Mouse (Mus musculus) adrenal gland, adult 2 months (tissue): ENCODE results near the gene Smpd4. TPM values are rescaled to one million over a fixed set of nuclear protein-coding genes. Genes with fewer than 3 reads are reported as not detected.
"Not testable (repeated sequence)": the region's sequence is repeated elsewhere in the genome, so short reads cannot be mapped to it uniquely, and the experiment has no call there.

Experiments
- DNase-seq: peaks from one replicate; pipeline ENCODE4 v3.0.0; 2021
- long read RNA-seq: library from polyadenylated mRNA; stranded (forward); transcript quantifications from one replicate; pipeline ENCODE4 v2.0.0, GENCODE M21; 2021
- polyA plus RNA-seq: library from polyadenylated mRNA; depleted of rRNA; stranded (reverse); fragments of >200 nt; gene quantifications from 2 replicates; pipeline ENCODE4 v1.2.3, GENCODE M21; 2012; rRNA removed
- total RNA-seq, 2 experiments: library from RNA; stranded (reverse); gene quantifications; 2 replicates each; pipeline ENCODE4 v1.2.3; 2021

The Smpd4 gene
- total RNA-seq (10 to 100 TPM; 26.6 to 35.2 TPM), polyA plus RNA-seq (77.3 and 102 TPM in 2 replicates)
- long read RNA-seq, full-length matches to known transcripts, result 7 of 12 reads
- long read RNA-seq, partial matches to known transcripts, result 3 of 12 reads
- long read RNA-seq, other reads (novel, unspliced or antisense), result 2 of 12 reads

- peak; percentile 94 for DNase-seq
Observed at GRCm38 (mm10) chr16:17619198-17620105, at the start of gene Smpd4. Gene Smpd4, plus strand, starts transcription at chr16:17619354.

- DNase-seq, result peak; percentile 71
Observed at GRCm38 (mm10) chr16:17575870-17576824, 43.0 kb upstream of the Smpd4 start.

GRCm38 (mm10) chr16:17576825-17577215 is 42.3 kb upstream of the Smpd4 start:
- no peak for DNase-seq

GRCm38 (mm10) chr16:17583064-17583463 is 36.1 kb upstream of the Smpd4 start, which contains the start of gene Slc7a4:
Gene Slc7a4, minus strand, starts transcription at chr16:17583214.
- DNase-seq, result no peak

- DNase-seq, result peak; percentile 34
Observed at GRCm38 (mm10) chr16:17584555-17584954, 34.6 kb upstream of the Smpd4 start.

GRCm38 (mm10) chr16:17590731-17591130 is 28.4 kb upstream of the Smpd4 start:
- no peak for DNase-seq

GRCm38 (mm10) chr16:17600944-17601562 is 18.1 kb upstream of the Smpd4 start:
- DNase-seq, result no peak

- no peak for DNase-seq
Observed at GRCm38 (mm10) chr16:17604941-17605340, 14.2 kb upstream of the Smpd4 start.

GRCm38 (mm10) chr16:17605684-17606083 is 13.5 kb upstream of the Smpd4 start:
- DNase-seq, result no peak

GRCm38 (mm10) chr16:17611383-17611782 is 7.8 kb upstream of the Smpd4 start:
- DNase-seq, result no peak

GRCm38 (mm10) chr16:17614740-17615139 is 4.4 kb upstream of the Smpd4 start:
- DNase-seq, result not testable (repeated sequence)

- no peak for DNase-seq
Observed at GRCm38 (mm10) chr16:17616212-17616611, 2.9 kb upstream of the Smpd4 start.

- peak; percentile 32 for DNase-seq
Observed at GRCm38 (mm10) chr16:17617922-17618565, 1.1 kb upstream of the Smpd4 start.

GRCm38 (mm10) chr16:17621936-17622335 is 2.8 kb downstream of the Smpd4 start:
- DNase-seq, result no peak

- no peak for DNase-seq
Observed at GRCm38 (mm10) chr16:17625488-17626268, 6.5 kb downstream of the Smpd4 start.

GRCm38 (mm10) chr16:17626269-17626555 is 7.1 kb downstream of the Smpd4 start:
- DNase-seq, result no peak

- DNase-seq, result no peak
Observed at GRCm38 (mm10) chr16:17632580-17632979, 13.4 kb downstream of the Smpd4 start.

- DNase-seq, result no peak
Observed at GRCm38 (mm10) chr16:17633481-17634181, 14.5 kb downstream of the Smpd4 start.

GRCm38 (mm10) chr16:17636904-17637303 is 17.8 kb downstream of the Smpd4 start:
- DNase-seq, result no peak

- no peak for DNase-seq
Observed at GRCm38 (mm10) chr16:17637610-17638009, 18.5 kb downstream of the Smpd4 start.
